Comparison of ENCODE assay signal across 14 mouse cellular contexts in the genomic region with DNA sequence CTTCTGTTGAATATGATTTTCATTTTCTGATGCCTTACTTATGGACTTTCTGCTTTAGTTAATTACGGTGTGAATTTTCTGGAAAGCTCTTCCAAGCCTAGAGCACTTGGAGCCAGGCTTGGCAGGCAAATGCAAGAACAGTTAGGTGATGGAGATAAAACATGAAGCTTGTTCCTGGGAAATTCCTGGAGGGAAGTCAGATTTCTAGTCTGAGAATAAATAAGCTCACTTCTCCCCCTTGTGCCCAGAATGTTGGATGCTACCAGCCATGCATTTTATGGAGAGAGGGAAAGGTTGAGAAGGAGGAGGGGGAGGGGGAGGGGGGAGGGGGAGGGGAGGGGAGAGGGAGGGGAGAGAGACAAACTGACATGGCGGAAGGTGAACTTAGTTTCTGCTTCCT. TPM values are rescaled to one million over a fixed set of nuclear protein-coding genes. Genes with fewer than 3 reads are reported as not detected.
A peak's percentile ranks its signal among the peaks of the same experiment; 100 is the strongest.
DNase-seq lines count a peak whose midpoint lies in the region.
"Had no signal": no experiment of that assay in that cellular context is flagged by ENCODE, and none has a peak within 500 bp of the region (broad histone marks: within the 10 kb centered on the region; RNA-seq: fewer than 3 reads in every experiment).

No protein-coding gene starts in this region.

- peak; percentile 16 to 24 for DNase-seq in layer of hippocampus, postnatal 10 days (ENCODE audit: low spot score in 2 of 2)
- DNase-seq in layer of hippocampus, adult 8-10 months (ENCODE audit: low spot score in 2 of 2): no peak
- DNase-seq in NIH3T3 (ENCODE audit: low read depth): peak; percentile 54
- DNase-seq in brain, adult 2 months (ENCODE audit: low read depth, low spot score): peak; percentile 82
- DNase-seq in cerebellum, postnatal 36 days: peak; percentile 39 to 41
- no peak for DNase-seq in adrenal gland, adult (ENCODE audit: inconsistent age in 2 of 2, low spot score in 1 of 2)
- DNase-seq in ovary, postnatal 36 days (ENCODE audit: low spot score): no peak
- DNase-seq in T-cell, adult 2 months (ENCODE audit: low spot score): no peak
- DNase-seq: adrenal gland, postnatal 14 days; heart, postnatal 36 days; kidney, adult 8-10 months; spleen, adult 18-20 months; thymus, adult 18-20 months had no signal

RNA-seq across cellular contexts. Expression of a gene that starts 17.8 kb away (rescaled TPM):
- total RNA-seq in layer of hippocampus, postnatal 10 days (2021): 10 to 100 TPM; 45.1 to 46.5 TPM
- 10 to 100 TPM; 32.8 to 40.5 (median 36.8) TPM for total RNA-seq in layer of hippocampus, adult 8-10 months (2022)
- total RNA-seq: granulocyte monocyte progenitor cell, adult 5-6 weeks had no signal

Comparison
In these comparisons a context has a peak if more than half of its experiments do, and no peak if none do; other contexts are left out.
1. DNase-seq: peak in layer of hippocampus, postnatal 10 days (2 of 2), NIH3T3 (single experiment), brain, adult 2 months (single experiment) and cerebellum, postnatal 36 days (2 of 2); none in layer of hippocampus, adult 8-10 months (0 of 2), adrenal gland, adult (0 of 2), ovary, postnatal 36 days (single experiment) and T-cell, adult 2 months (single experiment).